Mouse (Mus musculus) adrenal gland, postnatal 10 days (tissue): ENCODE data around the gene Rab3il1. TPM values are rescaled to one million over a fixed set of nuclear protein-coding genes. Genes with fewer than 3 reads are reported as not detected.
A peak's percentile ranks its signal among the peaks of the same experiment; 100 is the strongest.

Experiments used
- DNase-seq: peaks from one replicate; pipeline ENCODE4 v3.0.0; 2021; ENCODE audit warnings: mixed read lengths
- total RNA-seq, 2 experiments: library from RNA; stranded (reverse); gene quantifications; 2 replicates each; pipeline ENCODE4 v1.2.3; 2021

Gene Rab3il1
- total RNA-seq, 2 experiments from 2014 or later, result 10.0 to 15.0 TPM

DNA sequence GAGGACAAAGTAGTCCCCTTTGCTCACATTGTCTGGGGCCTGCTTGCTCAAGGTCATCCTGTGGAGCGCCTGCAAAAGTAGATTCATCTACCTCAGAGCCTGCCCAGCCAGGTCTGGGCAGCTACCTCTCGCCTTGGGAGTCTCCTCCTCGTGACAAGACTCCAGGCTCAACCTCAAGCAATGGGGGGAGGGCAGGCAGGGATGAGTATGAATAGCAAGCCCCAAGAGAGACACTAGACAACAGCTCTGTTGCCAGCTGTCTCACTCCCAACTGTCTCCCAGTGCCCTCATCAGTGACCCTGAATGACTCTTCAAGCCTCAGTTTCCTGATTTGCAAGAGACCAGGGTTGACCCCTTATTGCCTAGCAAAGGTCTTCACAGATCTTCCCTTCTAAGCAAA lies 11.9 kb downstream of the Rab3il1 start:
- DNase-seq, result no peak

- DNase-seq, result no peak
Measured at GRCm38 (mm10) chr19:10013913-10014312, 12.4 kb downstream of the Rab3il1 start.

GRCm38 (mm10) chr19:10014824-10015223 lies 13.4 kb downstream of the Rab3il1 start:
- DNase-seq, result no peak

- DNase-seq, result no peak
Measured at GRCm38 (mm10) chr19:10015442-10015841, 14.0 kb downstream of the Rab3il1 start.

- no peak for DNase-seq
Measured at GRCm38 (mm10) chr19:10016151-10016550, 14.7 kb downstream of the Rab3il1 start.

DNA sequence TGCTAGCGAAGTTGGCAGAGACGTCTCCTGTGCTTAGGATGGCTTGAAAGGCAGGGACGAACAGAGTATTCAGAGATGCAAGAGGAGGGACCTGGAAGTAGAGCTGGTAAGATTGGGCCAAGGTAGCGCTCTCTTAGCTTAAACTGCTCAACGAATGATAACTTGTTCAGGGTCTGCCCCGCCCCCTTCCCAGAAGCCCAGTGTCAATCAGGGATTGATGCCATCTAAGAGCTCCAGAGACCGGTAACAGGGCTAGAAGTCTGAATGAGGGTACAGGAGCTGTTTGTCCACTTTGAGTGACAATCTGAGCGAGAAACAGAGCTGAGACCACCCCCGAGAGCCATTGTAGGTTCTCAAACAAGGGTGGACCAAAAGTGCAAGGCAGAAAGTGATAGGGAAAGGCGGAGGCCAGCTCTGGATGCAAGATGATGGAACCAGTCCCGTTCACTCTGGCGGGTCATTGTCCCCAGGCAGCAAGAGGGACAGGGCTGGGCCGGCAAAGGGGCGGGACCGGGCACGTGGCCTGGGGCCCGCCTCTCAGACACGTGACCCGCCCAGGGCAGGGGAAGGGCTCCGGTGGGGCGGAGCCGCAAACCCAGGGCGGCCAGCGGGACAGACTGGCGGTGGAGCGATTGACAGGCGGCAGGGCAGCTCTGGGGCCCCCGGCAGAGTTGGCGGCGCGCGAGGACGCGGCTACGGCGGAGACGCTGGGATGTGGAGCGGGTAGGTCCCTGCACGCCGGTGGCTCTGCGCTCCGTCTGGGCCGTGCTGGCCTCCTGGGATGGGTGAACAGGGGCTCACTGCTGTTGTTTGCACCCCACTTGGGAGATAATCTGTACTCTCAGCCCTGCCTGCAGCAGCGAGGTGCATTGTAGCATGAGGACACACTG lies 16.4 kb downstream of the Rab3il1 start:
- peak; percentile 96 for DNase-seq

DNA sequence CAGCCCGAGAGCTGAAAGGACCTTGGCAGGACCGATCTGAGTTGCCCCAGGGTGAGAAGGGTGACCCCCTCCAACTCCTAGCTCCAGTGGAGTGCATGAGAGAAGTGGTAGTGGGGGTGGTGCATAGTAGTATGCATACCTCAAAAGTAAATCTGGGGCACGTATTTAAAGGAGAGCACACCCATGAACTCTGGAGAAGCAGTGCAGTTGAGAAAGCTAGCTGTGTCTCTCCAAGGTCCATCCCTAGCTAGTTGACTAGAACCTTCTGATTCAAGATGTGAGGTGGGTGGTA lies 17.0 kb downstream of the Rab3il1 start:
- no peak for DNase-seq

GRCm38 (mm10) chr19:10019214-10019760 lies 17.8 kb downstream of the Rab3il1 start:
- no peak for DNase-seq

GRCm38 (mm10) chr19:10021981-10022380 lies 20.5 kb downstream of the Rab3il1 start:
- no peak for DNase-seq

DNA sequence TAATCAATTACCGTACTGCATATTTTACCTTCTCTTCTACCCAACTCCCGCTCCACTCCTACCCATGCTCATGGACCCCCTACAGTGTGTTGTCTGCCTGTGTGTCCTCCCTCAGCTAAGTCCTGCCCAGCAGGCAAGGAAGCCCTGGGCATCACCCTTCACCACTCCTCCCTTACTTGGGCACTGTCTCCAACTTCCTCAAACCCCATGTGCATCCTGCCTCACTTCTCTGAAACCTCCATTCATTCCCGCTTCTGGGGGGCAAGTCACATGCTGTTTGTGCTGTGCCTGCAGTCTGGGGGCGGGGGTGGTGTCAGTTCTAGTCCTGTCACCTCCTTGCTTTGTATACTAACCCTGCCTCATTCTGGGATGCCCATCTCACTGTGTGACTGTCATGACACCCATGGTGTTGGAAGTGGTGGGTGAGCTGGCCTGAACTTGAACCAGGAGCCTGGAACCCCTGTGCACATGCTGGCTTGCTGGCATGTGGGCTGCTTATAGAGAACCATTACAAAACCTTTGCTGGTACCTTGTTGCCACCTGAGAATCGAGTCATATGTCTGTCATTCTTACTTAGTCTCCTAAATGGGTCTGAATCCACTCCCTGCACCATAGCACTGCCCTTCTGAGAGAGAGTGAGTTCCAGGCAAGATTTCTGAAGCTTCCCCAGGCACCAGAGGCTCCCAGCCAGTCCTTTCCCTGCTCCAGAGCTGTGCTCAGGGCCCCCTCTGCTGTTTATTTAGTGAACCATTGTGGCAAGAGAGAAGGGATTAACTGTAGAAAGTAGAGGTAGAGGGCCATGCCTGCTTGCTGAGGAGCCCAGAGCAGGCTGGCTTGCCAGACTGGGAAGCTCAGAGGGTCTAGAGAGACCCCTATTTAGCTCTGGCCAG lies 21.2 kb downstream of the Rab3il1 start:
- DNase-seq, result peak; percentile 63

GRCm38 (mm10) chr19:10023304-10023758 lies 21.9 kb downstream of the Rab3il1 start:
- peak; percentile 37 for DNase-seq

- peak; percentile 93 for DNase-seq
Measured at GRCm38 (mm10) chr19:10025169-10025875, 23.9 kb downstream of the Rab3il1 start.

- no peak for DNase-seq
Measured at GRCm38 (mm10) chr19:10029746-10030145, 28.3 kb downstream of the Rab3il1 start.

DNA sequence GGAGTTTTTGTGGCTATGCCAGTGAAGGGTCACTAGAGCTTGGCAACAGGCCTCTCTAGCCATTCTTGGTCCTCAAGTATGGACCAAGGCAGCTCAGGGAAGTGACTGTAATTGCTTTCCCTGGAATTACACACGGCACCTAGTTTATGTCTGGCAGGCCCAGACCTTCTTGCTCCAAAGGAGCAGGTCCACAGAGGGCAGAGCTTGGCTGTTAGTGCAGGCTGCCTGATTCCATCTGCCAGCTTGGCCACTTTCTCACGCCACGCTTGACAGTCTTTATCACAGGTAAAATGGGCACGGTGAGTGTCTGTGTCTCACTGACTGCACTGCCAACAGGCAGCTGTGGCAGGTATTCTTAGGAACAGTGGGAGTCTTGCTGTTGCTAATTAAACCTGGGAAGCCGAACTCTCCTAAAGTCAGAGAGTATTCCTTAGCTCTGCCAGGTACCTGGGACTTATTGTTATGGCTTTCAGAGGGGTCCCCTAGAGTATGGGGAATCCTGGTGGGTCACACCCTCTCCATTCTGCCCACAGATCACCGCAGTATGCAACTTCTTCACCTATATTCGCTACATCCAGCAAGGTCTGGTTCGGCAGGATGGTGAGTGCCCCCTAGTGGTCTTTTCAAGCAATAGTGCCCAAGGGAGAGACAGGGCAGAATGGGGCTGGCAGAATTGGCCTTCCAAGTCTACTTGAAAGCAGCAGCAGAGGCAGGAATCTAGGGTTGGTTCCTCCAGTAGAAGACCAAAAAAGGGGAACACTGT lies 31.9 kb downstream of the Rab3il1 start:
- DNase-seq, result peak; percentile 76

DNA sequence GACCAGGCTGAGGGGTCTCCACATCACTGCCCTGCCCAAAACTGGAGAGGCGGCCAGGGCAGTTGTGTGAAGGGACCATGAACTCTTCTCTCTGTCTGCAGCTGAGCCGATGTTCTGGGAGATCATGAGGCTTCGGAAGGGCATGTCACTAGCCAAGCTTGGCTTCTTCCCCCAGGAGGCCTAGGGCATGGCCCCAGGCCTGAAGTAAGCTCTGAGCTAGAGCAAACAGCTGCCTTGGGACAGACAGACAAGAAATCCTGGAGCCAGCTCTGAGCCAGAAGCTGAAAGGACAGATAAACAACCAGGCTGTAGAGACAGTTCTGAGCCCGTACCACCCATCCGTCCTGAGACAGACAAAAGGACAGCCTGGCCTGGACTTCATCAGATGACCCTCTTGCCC lies 32.9 kb downstream of the Rab3il1 start:
- DNase-seq, result no peak

- DNase-seq, result peak; percentile 93
Measured at GRCm38 (mm10) chr19:10034785-10035447, 33.4 kb downstream of the Rab3il1 start.

- DNase-seq, result no peak
Measured at GRCm38 (mm10) chr19:10037534-10037933, 36.1 kb downstream of the Rab3il1 start.

GRCm38 (mm10) chr19:10038364-10038763 lies 36.9 kb downstream of the Rab3il1 start:
- no peak for DNase-seq

GRCm38 (mm10) chr19:10038910-10039309 lies 37.4 kb downstream of the Rab3il1 start:
- DNase-seq, result peak; percentile 52

DNA sequence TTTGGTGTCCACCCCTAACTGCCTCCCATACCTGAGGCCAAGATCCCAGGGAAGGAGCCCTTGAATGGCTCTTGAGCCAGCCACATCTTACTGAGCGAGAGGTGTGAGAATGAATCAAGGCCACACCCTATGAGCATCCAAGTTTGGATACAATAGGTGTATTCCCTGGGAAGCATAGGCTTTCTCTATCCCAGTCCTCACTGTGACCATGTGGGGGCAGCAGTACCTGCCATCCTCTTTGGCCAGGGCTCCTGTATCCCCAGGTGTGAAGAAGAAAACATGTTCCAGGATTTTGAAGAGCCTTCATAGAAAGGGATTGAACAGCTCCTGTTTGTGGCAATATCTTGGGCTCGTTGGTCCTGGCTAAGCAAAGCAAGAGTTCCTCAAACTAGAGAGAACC lies 38.1 kb downstream of the Rab3il1 start:
- DNase-seq, result no peak

DNA sequence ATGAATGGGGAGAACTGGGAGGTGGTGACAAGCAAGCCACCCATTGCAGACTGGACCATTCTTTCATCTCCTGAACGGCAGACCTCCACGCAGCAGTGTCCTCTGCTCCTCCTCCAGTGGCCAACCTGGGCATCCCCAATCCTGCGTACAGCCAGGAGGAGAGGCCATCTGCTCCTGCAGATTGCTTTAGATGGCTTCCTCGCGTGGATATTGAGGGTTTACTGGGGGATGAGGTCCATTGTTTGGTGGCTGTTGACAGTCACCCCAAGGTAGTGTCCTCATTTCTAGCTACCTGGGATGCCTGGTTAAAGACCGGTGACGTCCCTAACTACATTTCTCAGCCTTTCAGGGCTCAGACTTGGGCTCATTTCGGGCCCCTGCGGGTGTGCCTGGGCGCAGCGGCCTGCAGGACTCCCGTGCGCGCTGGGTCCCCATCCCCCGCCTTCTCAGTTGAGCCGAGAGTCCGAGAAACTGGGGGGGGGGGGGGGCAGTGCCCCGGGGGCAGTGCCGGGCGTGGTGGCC lies 39.5 kb downstream of the Rab3il1 start:
- no peak for DNase-seq
